Mouse (Mus musculus) forelimb bud, embryonic 11.5 days (tissue): Measurements from ENCODE around the gene Rplp2.
A peak's percentile ranks its signal among the peaks of the same experiment; 100 is the strongest.

ENCODE experiments used
- DNase-seq: peaks from one replicate; pipeline ENCODE4 v3.0.0-alpha.2; 2012; ENCODE audit warnings: low read depth, low spot score

The Rplp2 gene

GRCm38 (mm10) chr7:141430585-141431240 is 16.5 kb upstream of the Rplp2 start:
- DNase-seq, result no peak

- DNase-seq, result no peak
Observed at GRCm38 (mm10) chr7:141431434-141432185, 15.6 kb upstream of the Rplp2 start.

GRCm38 (mm10) chr7:141432186-141432611 is 15.0 kb upstream of the Rplp2 start:
- no peak for DNase-seq

GRCm38 (mm10) chr7:141432741-141433516 is 14.2 kb upstream of the Rplp2 start:
- DNase-seq, result no peak

GRCm38 (mm10) chr7:141433517-141434400 is 13.4 kb upstream of the Rplp2 start:
- no peak for DNase-seq

GRCm38 (mm10) chr7:141434464-141434863 is 12.7 kb upstream of the Rplp2 start:
- DNase-seq, result no peak

- DNase-seq, result no peak
Observed at GRCm38 (mm10) chr7:141435129-141435855, 11.9 kb upstream of the Rplp2 start.

GRCm38 (mm10) chr7:141435856-141436522 is 11.2 kb upstream of the Rplp2 start:
- DNase-seq, result no peak

GRCm38 (mm10) chr7:141436523-141436892 is 10.7 kb upstream of the Rplp2 start:
- DNase-seq, result no peak

GRCm38 (mm10) chr7:141437178-141438120 is 9.7 kb upstream of the Rplp2 start, which contains the start of gene Slc25a22:
Gene Slc25a22, minus strand, starts transcription at chr7:141437892.
- peak; percentile 74 for DNase-seq

- DNase-seq, result no peak
Observed at GRCm38 (mm10) chr7:141438201-141438968, 8.8 kb upstream of the Rplp2 start.

- no peak for DNase-seq
Observed at GRCm38 (mm10) chr7:141439140-141439679, 8.0 kb upstream of the Rplp2 start.

- DNase-seq, result no peak
Observed at GRCm38 (mm10) chr7:141439811-141440210, 7.4 kb upstream of the Rplp2 start.

GRCm38 (mm10) chr7:141440613-141441012 is 6.6 kb upstream of the Rplp2 start:
- DNase-seq, result peak; percentile 54

GRCm38 (mm10) chr7:141441460-141441859 is 5.7 kb upstream of the Rplp2 start:
- no peak for DNase-seq

GRCm38 (mm10) chr7:141442199-141442598 is 5.0 kb upstream of the Rplp2 start:
- no peak for DNase-seq

GRCm38 (mm10) chr7:141443081-141443821 is 3.9 kb upstream of the Rplp2 start:
- peak; percentile 63 for DNase-seq
